Mouse (Mus musculus): ENCODE data around the gene Ttc17.

- TF ChIP-seq CTCF (IDR thresholded peaks at IDR 0.05; ENCODE audit: insufficient read depth, low read depth, low read length) (no peak), POLR2A (IDR thresholded peaks at IDR 0.05; ENCODE audit: insufficient read depth, low read depth, low read length) (no peak)
These were observed 949 bp downstream of the Ttc17 start for GRCm38 (mm10) chr2:94405397-94406082.
